Mouse (Mus musculus) embryo, embryonic 10.5 days (tissue): ENCODE measurements around the gene Slc9a9.

ENCODE experiments used
- DNase-seq: peaks from one replicate; pipeline ENCODE4 v3.0.0-alpha.2; 2015; ENCODE audit warnings: low spot score

Slc9a9 gene

DNA sequence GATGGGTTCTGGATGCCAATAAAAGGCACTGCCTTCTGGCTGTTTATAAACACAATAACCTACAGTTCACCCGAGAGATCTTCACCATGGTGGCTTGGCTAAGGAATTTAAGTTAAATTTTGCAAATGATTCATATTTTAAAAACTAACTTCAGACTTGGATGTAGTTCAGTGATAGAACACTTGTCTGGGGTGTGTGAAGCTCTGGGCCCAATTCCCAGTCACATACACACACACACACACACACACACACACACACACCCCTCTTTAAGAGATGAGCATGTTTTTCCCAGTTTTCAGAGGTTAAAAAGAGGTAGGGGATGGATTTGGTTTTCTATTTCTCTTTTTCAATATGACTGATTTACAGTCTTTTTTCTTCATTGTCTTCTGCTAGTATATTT is 15.9 kb downstream of the Slc9a9 start:
- no peak for DNase-seq

GRCm38 (mm10) chr9:94686380-94686779 is 16.7 kb downstream of the Slc9a9 start:
- no peak for DNase-seq

DNA sequence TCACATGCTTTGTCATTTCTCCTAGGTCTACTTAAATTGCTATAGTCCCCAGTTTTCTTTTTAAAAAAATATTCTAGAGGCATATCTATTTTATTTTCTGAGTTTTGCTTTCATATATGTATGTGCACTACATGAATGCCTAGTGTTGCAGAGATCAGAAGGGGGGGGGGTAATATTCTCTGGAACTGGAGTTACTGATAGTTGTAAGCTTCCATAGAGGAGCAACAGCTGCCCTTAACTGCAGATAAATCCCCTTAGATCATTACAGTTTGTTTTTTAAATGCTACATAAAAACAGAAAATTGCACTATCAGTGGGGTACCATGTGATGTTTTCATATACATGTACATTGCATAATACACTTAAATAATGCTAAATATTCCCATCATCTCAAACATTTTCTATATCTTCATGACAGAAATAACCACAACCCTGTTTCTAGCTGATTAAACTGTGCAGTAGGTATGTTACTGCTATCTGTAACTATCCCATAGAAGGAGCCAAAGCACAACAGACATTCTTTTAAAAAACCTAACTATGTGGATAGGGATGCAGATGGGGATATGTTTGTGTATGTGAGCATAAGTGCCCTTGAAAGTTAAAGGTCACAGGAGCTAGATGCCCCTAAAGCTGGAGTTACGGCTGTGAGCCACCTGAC is 17.6 kb downstream of the Slc9a9 start:
- no peak for DNase-seq

- DNase-seq: peak; percentile 21
Observed at GRCm38 (mm10) chr9:94691311-94692087, 21.8 kb downstream of the Slc9a9 start.

DNA sequence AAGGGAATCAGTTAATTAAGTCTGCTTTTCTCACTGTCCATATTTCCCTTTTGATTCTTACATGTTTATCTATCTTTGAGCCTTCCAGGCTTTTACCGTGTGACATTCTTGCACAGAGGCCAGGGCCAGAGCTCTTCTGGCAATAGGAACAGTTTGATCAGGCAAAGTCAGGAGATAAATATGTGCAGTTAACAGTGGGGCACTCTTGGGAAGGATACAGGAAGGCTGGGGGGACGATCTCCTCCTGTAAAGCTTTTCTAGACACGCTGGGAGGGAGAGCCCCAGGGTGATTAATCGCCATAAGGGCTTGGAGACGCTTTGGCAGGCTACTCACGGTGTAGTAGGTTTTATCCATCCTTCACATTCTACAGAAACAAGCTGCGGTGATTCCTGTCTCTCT is 22.4 kb downstream of the Slc9a9 start:
- DNase-seq: no peak

DNA sequence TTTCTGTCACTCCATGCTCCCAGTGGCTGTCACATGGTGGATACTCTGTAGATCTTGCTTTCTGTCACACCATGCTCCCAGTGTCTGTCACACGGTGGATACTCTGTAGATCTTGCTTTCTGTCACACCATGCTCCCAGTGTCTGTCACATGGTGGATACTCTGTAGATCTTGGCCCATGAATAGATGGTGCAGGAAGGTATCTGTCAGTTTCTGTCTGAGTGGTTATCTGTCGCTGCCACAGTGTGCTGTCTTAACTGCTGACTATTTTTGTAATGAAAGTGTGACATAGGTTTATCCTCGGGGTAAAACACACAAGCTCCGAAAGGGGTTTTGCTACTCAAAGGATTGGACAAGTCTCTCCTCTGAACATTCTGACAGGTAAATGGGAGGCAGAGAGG is 24.5 kb downstream of the Slc9a9 start:
- no peak for DNase-seq

GRCm38 (mm10) chr9:94694983-94695382 is 25.3 kb downstream of the Slc9a9 start:
- DNase-seq: no peak

GRCm38 (mm10) chr9:94696539-94697079 is 26.9 kb downstream of the Slc9a9 start:
- no peak for DNase-seq

GRCm38 (mm10) chr9:94698175-94698574 is 28.5 kb downstream of the Slc9a9 start:
- DNase-seq: no peak

DNA sequence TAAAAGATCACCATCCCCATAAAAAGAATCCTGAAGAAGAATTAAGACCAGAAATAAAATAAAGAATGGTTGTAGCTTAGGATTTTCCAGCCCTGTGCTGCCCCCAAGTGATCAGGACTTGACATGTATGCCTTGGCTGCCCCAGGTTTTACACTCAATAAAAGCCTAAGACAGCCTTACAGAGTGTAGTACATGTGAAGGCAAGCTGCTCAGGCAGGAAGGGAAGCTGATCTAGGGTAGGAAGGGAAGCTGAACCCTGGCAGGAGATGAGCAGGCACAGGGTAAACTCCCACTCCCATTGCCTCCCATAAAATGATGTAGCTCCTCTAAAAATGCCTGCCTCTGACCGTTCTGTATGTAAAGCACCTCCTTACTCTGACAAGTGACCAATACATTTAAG is 30.8 kb downstream of the Slc9a9 start:
- peak; percentile 66 for DNase-seq

GRCm38 (mm10) chr9:94701193-94701869 is 31.6 kb downstream of the Slc9a9 start:
- DNase-seq: peak; percentile 42

GRCm38 (mm10) chr9:94701965-94702634 is 32.4 kb downstream of the Slc9a9 start:
- peak; percentile 19 for DNase-seq

DNA sequence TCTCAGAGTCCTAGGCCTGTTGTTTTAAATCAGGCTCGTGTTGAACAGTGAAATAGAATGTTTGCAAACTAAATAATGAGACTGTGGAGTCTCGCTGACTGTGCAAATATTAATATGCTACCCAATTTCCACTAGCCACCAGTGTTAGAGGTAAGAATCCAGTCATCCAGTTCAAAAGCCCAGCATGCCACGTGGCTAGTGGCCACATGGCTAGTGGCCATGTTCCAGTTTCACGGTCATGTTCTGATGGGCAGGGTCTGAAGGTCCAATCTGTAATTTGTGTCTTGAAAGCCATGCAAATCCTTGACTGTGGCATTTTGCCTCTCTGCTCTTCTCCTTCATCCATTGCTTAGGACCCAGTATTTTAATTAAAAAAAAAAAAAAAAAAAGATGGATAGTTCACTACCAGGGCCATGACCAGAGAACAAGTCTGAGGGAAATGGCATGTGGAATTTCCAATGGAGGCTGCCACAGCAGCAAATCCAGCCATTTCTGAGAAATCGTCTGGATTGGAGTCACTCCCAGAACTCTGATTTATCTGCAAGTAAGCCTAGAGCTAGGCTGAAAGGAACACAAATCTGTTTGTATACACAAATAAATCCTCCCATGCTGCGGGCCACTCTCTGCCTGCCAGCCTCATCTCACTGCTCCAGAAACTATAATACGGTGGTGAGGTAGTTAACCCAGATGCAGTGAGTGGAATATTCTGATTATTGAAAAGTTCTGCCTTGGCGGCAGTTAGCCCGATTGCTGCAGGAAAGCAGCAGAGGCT is 35.5 kb downstream of the Slc9a9 start:
- DNase-seq: no peak

GRCm38 (mm10) chr9:94705758-94706026 is 36.0 kb downstream of the Slc9a9 start:
- DNase-seq: no peak

- DNase-seq: no peak
Observed at GRCm38 (mm10) chr9:94712084-94712483, 42.4 kb downstream of the Slc9a9 start.

- no peak for DNase-seq
Observed at GRCm38 (mm10) chr9:94716695-94717094, 47.0 kb downstream of the Slc9a9 start.

DNA sequence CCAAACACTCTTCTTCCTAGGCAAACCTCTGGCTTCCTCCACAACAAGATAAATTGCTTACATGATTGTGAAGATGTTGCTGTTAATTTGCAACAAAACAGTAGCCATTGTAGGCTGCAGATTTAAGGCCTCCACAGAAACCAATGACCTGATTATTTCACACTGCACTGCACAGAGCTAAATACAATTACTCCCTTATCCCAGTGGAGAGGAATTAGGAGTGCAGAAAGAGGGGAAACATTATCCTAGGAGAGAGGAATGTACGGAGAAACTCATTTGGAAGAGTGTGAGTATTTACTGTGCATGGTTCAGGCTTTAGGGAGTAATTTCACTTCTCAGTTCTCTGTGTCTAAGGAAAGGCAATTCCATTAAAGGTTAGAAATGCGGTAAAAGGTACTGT is 53.9 kb downstream of the Slc9a9 start:
- DNase-seq: no peak

- DNase-seq: no peak
Observed at GRCm38 (mm10) chr9:94725121-94725520, 55.4 kb downstream of the Slc9a9 start.

DNA sequence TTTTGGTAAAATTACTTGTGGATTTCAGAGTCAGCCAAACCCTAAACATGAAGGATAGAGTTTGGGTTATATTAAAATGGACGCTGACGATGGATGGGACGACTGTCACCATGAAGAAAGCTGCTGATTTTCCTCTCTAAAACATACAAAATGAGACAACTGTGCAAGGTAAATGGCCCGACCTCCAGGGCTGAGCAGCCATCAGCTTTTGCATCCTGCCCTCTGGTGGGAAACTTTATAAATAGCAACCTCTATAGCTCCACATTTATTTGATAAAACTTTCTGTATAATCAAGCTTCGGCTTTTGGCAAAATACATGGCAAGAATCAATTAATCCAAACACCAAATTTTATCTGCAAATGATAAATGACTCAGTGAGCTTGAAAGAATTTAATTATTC is 57.7 kb downstream of the Slc9a9 start:
- peak; percentile 67 for DNase-seq

- DNase-seq: no peak
Observed at GRCm38 (mm10) chr9:94730396-94730795, 60.7 kb downstream of the Slc9a9 start.

GRCm38 (mm10) chr9:94732136-94732535 is 62.4 kb downstream of the Slc9a9 start:
- DNase-seq: no peak
